28 mouse cellular contexts compared by ENCODE assay signal in genomic region chr8:107478728-107479127, GRCm38 (mm10). TPM values are rescaled to one million over a fixed set of nuclear protein-coding genes. Genes with fewer than 3 reads are reported as not detected.
A peak's percentile ranks its signal among the peaks of the same experiment; 100 is the strongest.
DNase-seq lines count a peak whose midpoint lies in the region; ATAC-seq and TF ChIP-seq lines count a peak whose summit lies in the region.
"Had no signal": no experiment of that assay in that cellular context is flagged by ENCODE, and none has a peak within 500 bp of the region (broad histone marks: within the 10 kb centered on the region; RNA-seq: fewer than 3 reads in every experiment).

No protein-coding gene starts in this region.

- no peaks in the 10 kb centered on the region for H3K27me3 ChIP-seq in liver, adult 2 months (ENCODE audit: control insufficient read depth, insufficient read depth, low read length)
- H3K27me3 ChIP-seq in limb, embryonic 14.5 days (ENCODE audit: control insufficient read depth, insufficient read depth, low read length), result no peaks in the 10 kb centered on the region
- H3K27me3 ChIP-seq: heart, embryonic 15.5 days; hindbrain, embryonic 13.5 days; liver, embryonic 12.5 days had no signal

- TF ChIP-seq CTCF in liver, adult 2 months (IDR thresholded peaks at IDR 0.05; ENCODE audit: low read depth, low read length), result no peak

- no peak overlapping the region for H3K4me3 ChIP-seq in liver, adult 2 months (ENCODE audit: insufficient read depth, low read depth, low read length)
- no peak overlapping the region for H3K4me3 ChIP-seq in limb, embryonic 14.5 days (replicated peaks; ENCODE audit: low read length)
- H3K4me3 ChIP-seq: heart, embryonic 10.5 days; heart, embryonic 15.5 days; hindbrain, embryonic 13.5 days; liver, embryonic 12.5 days had no signal

- peak; percentile 86 for DNase-seq in liver, adult 2 months (ENCODE audit: extremely low read depth, low read depth, low spot score)
- DNase-seq in liver, result no peak
- peak; percentile 52 for DNase-seq in gonadal fat pad, adult 2 months (ENCODE audit: low read depth)
- no peak for DNase-seq in limb, embryonic 14.5 days (ENCODE audit: low spot score)
- no peak for DNase-seq in urinary bladder, postnatal 4 days (ENCODE audit: low spot score in 2 of 2)
- DNase-seq in kidney, postnatal 4 days, result no peak
- DNase-seq: adrenal gland, adult 8-10 months; cerebellum, adult 11 months; cerebellum, adult 9-10 months; embryo, embryonic 11 days; gastrocnemius, postnatal 14 days; heart, adult 11 months; kidney, adult 8-10 months; liver, postnatal 0 days; lung, postnatal 36 days; midbrain, embryonic 14.5 days; right cerebral cortex, postnatal 25 days; thymus, adult 18-20 months; thymus, postnatal 25 days had no signal

- WGBS in liver, adult 2 months, result 33% methylated on average over 6 of the region's 6 CpGs
- 80% methylated on average over 6 of the region's 6 CpGs for WGBS in limb, embryonic 14.5 days

- no peaks in the 10 kb centered on the region for H3K9me3 ChIP-seq in limb, embryonic 14.5 days (ENCODE audit: control insufficient read depth, low read length)
- H3K9me3 ChIP-seq: heart, embryonic 10.5 days; heart, embryonic 15.5 days; hindbrain, embryonic 13.5 days; liver, embryonic 12.5 days had no signal

- H3K27ac ChIP-seq in liver, adult 2 months (replicated peaks; ENCODE audit: insufficient read depth, low read depth, low read length), result no peak overlapping the region
- peak overlapping the region; percentile 71 for H3K27ac ChIP-seq in limb, embryonic 14.5 days (replicated peaks; ENCODE audit: low read depth, low read length)
- H3K27ac ChIP-seq: heart, embryonic 10.5 days; heart, embryonic 15.5 days; hindbrain, embryonic 13.5 days; kidney, postnatal 0 days; liver, embryonic 12.5 days had no signal

- H3K79me2 ChIP-seq in liver, adult 2 months (ENCODE audit: control insufficient read depth, insufficient read depth, low read length), result no peaks in the 10 kb centered on the region; the same call in 1 of the 2 replicates

- H3K4me2 ChIP-seq in limb, embryonic 14.5 days (replicated peaks; ENCODE audit: low read depth, low read length, severe bottlenecking), result no peak overlapping the region
- H3K4me2 ChIP-seq: heart, embryonic 15.5 days; hindbrain, embryonic 13.5 days; liver, embryonic 12.5 days had no signal

- peaks cover 3% of the 10 kb centered on the region; the same call in 1 of the 2 replicates for H3K4me1 ChIP-seq in liver, adult 2 months (ENCODE audit: control insufficient read depth, insufficient read depth, low read length)
- H3K4me1 ChIP-seq in limb, embryonic 14.5 days (ENCODE audit: control insufficient read depth, insufficient read depth, low read length), result no peaks in the 10 kb centered on the region
- H3K4me1 ChIP-seq: heart, embryonic 15.5 days; liver, embryonic 12.5 days had no signal

- ATAC-seq in limb, embryonic 14.5 days (ENCODE audit: low FRiP score, low read depth), result no peak
- no peak for ATAC-seq in cerebellum, adult (ENCODE audit: insufficient number of reproducible peaks, low FRiP score, low TSS enrichment)
- ATAC-seq: CD4-positive, CD25-positive, alpha-beta regulatory T cell, adult 4 months; forebrain, embryonic 14.5 days; intestine, embryonic 16.5 days; liver, embryonic 12.5 days; liver, postnatal 0 days had no signal

- H3K36me3 ChIP-seq in liver, adult 2 months (ENCODE audit: control insufficient read depth, insufficient read depth, low read length), result no peaks in the 10 kb centered on the region
- H3K36me3 ChIP-seq in limb, embryonic 14.5 days (ENCODE audit: control insufficient read depth, insufficient read depth, low read length), result peaks cover 16% of the 10 kb centered on the region; the same call in 1 of the 2 replicates
- H3K36me3 ChIP-seq: heart, embryonic 15.5 days had no signal

- TF ChIP-seq POLR2A in liver, adult 2 months (IDR thresholded peaks at IDR 0.05; ENCODE audit: extremely low read depth, insufficient read depth, low read length), result no peak
- no peak for TF ChIP-seq POLR2A in limb, embryonic 14.5 days (IDR thresholded peaks at IDR 0.05; ENCODE audit: borderline replicate concordance, extremely low read depth, insufficient read depth, insufficient read length)

- no peak overlapping the region for H3K9ac ChIP-seq in liver, adult 2 months (ENCODE audit: low read depth, low read length)
- no peak overlapping the region for H3K9ac ChIP-seq in limb, embryonic 14.5 days (ENCODE audit: low read depth, low read length, severe bottlenecking)
- H3K9ac ChIP-seq: heart, embryonic 15.5 days; hindbrain, embryonic 13.5 days; liver, embryonic 12.5 days; liver, postnatal 0 days had no signal

RNA-seq across cellular contexts. Expression of gene Wwp2, which starts 42.6 kb away (rescaled TPM):
- 11.8 and 14.4 TPM in 2 replicates for total RNA-seq in liver, adult 2 months (2014; rRNA removed)
- polyA plus RNA-seq in liver, adult 2 months (2012; rRNA removed), result 13.0 and 15.0 TPM in 2 replicates
- 29.0 and 31.3 TPM in 2 replicates for polyA plus RNA-seq in gonadal fat pad, adult 2 months (2012; rRNA removed)
- polyA plus RNA-seq in limb, embryonic 14.5 days (2012; rRNA removed), result 315 and 409 TPM in 2 replicates
- 153 and 200 TPM in 2 replicates for polyA plus RNA-seq in limb, embryonic 14.5 days (2014; fragmentation: Nextera tagmentation; extraction: Ambion mirVana)

RNA-seq across cellular contexts. Expression of gene Nob1, which starts 53.9 kb away (rescaled TPM):
- total RNA-seq in liver, adult 2 months (2014; rRNA removed), result 2.4 and 2.8 TPM in 2 replicates
- polyA plus RNA-seq in liver, adult 2 months (2012; rRNA removed), result 11.2 and 14.3 TPM in 2 replicates
- polyA plus RNA-seq in gonadal fat pad, adult 2 months (2012; rRNA removed), result 22.2 and 24.0 TPM in 2 replicates
- 92.5 and 99.8 TPM in 2 replicates for polyA plus RNA-seq in limb, embryonic 14.5 days (2012; rRNA removed)
- polyA plus RNA-seq in limb, embryonic 14.5 days (2014; fragmentation: Nextera tagmentation; extraction: Ambion mirVana), result 51.8 and 57.2 TPM in 2 replicates

Comparison
In these comparisons a context has a peak if more than half of its experiments do, and no peak if none do; other contexts are left out.
1. DNase-seq: peak in liver, adult 2 months (single experiment) and gonadal fat pad, adult 2 months (single experiment); none in liver (single experiment), limb, embryonic 14.5 days (single experiment), urinary bladder, postnatal 4 days (0 of 2) and kidney, postnatal 4 days (0 of 2).